Mouse (Mus musculus) midbrain, postnatal 0 days (tissue): ENCODE measurements around the gene Cabin1. TPM values are rescaled to one million over a fixed set of nuclear protein-coding genes. Genes with fewer than 3 reads are reported as not detected.

ENCODE experiments used
- ATAC-seq: fragments of 200-750 bp; cut with Nextera tagmentation; 2 replicates; pipeline ENCODE4 v1.8.0; 2017; ENCODE audit warnings: moderate number of reproducible peaks, mild to moderate bottlenecking, moderate TSS enrichment, moderate library complexity; ENCODE audit not compliant: low FRiP score
- DNase-seq: peaks from one replicate; pipeline ENCODE4 v3.0.0-alpha.2; 2015; ENCODE audit warnings: low spot score
- H3K27ac ChIP-seq: fragments of 300-500 bp; sonication (generic); 2 replicates; pipeline ENCODE4 v1.5.1; 2014; ENCODE audit warnings: low read depth, mild to moderate bottlenecking, low read length, mixed read lengths
- H3K27me3 ChIP-seq: fragments of 300-500 bp; sonication (generic); 2 replicates; pipeline ENCODE4 v1.6.1; 2014; ENCODE audit warnings: low read length, control low read depth, mixed read lengths; ENCODE audit not compliant: insufficient read depth
- H3K36me3 ChIP-seq: fragments of 300-500 bp; sonication (generic); 2 replicates; pipeline ENCODE4 v1.6.1; 2014; ENCODE audit warnings: low read length, control low read depth, mixed read lengths; ENCODE audit not compliant: insufficient read depth
- H3K4me1 ChIP-seq: fragments of 300-500 bp; sonication (generic); 2 replicates; pipeline ENCODE4 v1.6.1; 2014; ENCODE audit warnings: mild to moderate bottlenecking, control low read depth, antibody characterized with exemption, low read length, mixed read lengths; ENCODE audit not compliant: insufficient read depth
- H3K4me2 ChIP-seq: fragments of 300-500 bp; sonication (generic); 2 replicates; pipeline ENCODE4 v1.6.1; 2014; ENCODE audit warnings: low read depth, mild to moderate bottlenecking, low read length, mixed read lengths; ENCODE audit not compliant: poor library complexity, severe bottlenecking
- H3K4me3 ChIP-seq: fragments of 300-500 bp; sonication (generic); 2 replicates; pipeline ENCODE4 v1.5.1; 2014; ENCODE audit warnings: low read depth, mild to moderate bottlenecking, low read length, moderate library complexity
- H3K9ac ChIP-seq: fragments of 300-500 bp; sonication (generic); replicated peaks from 2 replicates; pipeline ENCODE4 v1.6.1; 2014; ENCODE audit warnings: mild to moderate bottlenecking, low read length, moderate library complexity, mixed read lengths; ENCODE audit not compliant: poor library complexity, severe bottlenecking
- H3K9me3 ChIP-seq: fragments of 300-500 bp; sonication (generic); 2 replicates; pipeline ENCODE4 v1.6.1; 2016; ENCODE audit warnings: low read length, control low read depth
- CTCF ChIP-seq: IDR thresholded peaks from 2 replicates; pipeline ENCODE4 v1.5.1; 2016; ENCODE audit warnings: antibody characterized with exemption, mild to moderate bottlenecking
- WGBS: fragments of 180-500 bp; shearing (Covaris S2); extraction: QIAGEN DNeasy Blood & Tissue Kit; methylation state at CpG from one replicate; pipeline ENCODE4 v1.1.7; 2014; 5-methylcytosine and 5-hydroxymethylcytosine counted together
- polyA plus RNA-seq: library from polyadenylated mRNA; unstranded; fragments of >200 nt; fragmentation: Nextera tagmentation; extraction: Ambion mirVana; gene quantifications from 2 replicates; pipeline ENCODE4 v1.2.1, GENCODE M21; 2015
- total RNA-seq: library from RNA; depleted of rRNA; stranded (reverse); fragments of >200 nt; gene quantifications from 2 replicates; pipeline ENCODE4 v1.2.3, GENCODE M21; 2014; rRNA removed

Gene Cabin1
- total and polyA plus RNA-seq, 2 experiments from 2014 or later, result 31.6 to 93.3 TPM

- no peaks in the 10 kb centered on the region for H3K36me3 ChIP-seq
- no peak overlapping the region for H3K4me3 ChIP-seq
- no peak overlapping the region for H3K9ac ChIP-seq
- no peaks in the 10 kb centered on the region for H3K9me3 ChIP-seq
- no peak for TF ChIP-seq CTCF
- no peak overlapping the region for H3K27ac ChIP-seq
- no peak for DNase-seq
- ATAC-seq, result no peak
- H3K4me2 ChIP-seq, result no peak overlapping the region
- H3K4me1 ChIP-seq, result no peaks in the 10 kb centered on the region
- 49% methylated on average over 11 of the region's 11 CpGs for WGBS
- no peaks in the 10 kb centered on the region for H3K27me3 ChIP-seq
Observed at GRCm38 (mm10) chr10:75605162-75605846, 158.8 kb downstream of the Cabin1 start.

GRCm38 (mm10) chr10:75600189-75600730, 163.9 kb downstream of the Cabin1 start:
- no peak overlapping the region for H3K9ac ChIP-seq
- no peaks in the 10 kb centered on the region for H3K36me3 ChIP-seq
- no peaks in the 10 kb centered on the region for H3K27me3 ChIP-seq
- H3K9me3 ChIP-seq, result no peaks in the 10 kb centered on the region
- 81% methylated on average over 7 of the region's 7 CpGs for WGBS
- no peak for TF ChIP-seq CTCF
- H3K4me3 ChIP-seq, result no peak overlapping the region
- DNase-seq (no peak), ATAC-seq (no peak)
- no peak overlapping the region for H3K4me2 ChIP-seq
- no peaks in the 10 kb centered on the region for H3K4me1 ChIP-seq
- no peak overlapping the region for H3K27ac ChIP-seq

Other genes starting within 250 kb of the Cabin1 start
- 17.2 and 20.4 TPM in 2 replicates for gene Snrpd3, start 246.8 kb downstream of the Cabin1 start, total RNA-seq
- gene Snrpd3, start 246.8 kb downstream of the Cabin1 start, polyA plus RNA-seq, result 137 and 143 TPM in 2 replicates
- gene Gucd1, start 246.4 kb downstream of the Cabin1 start, total RNA-seq, result 41.2 and 48.0 TPM in 2 replicates
- 12.6 and 14.4 TPM in 2 replicates for gene Gucd1, start 246.4 kb downstream of the Cabin1 start, polyA plus RNA-seq
- 41.4 and 44.2 TPM in 2 replicates for gene Lrrc75b, start 204.0 kb downstream of the Cabin1 start, total RNA-seq
- gene Lrrc75b, start 204.0 kb downstream of the Cabin1 start, polyA plus RNA-seq, result 37.5 and 39.5 TPM in 2 replicates
- gene Ggt1, start 202.7 kb downstream of the Cabin1 start, total RNA-seq, result 1.4 and 5.4 TPM in 2 replicates
- 1.0 and 2.0 TPM in 2 replicates for gene Ggt1, start 202.7 kb downstream of the Cabin1 start, polyA plus RNA-seq
- gene Ggt5, start 175.0 kb downstream of the Cabin1 start, total RNA-seq, result 5.8 and 9.1 TPM in 2 replicates
- 1.3 and 2.4 TPM in 2 replicates for gene Ggt5, start 175.0 kb downstream of the Cabin1 start, polyA plus RNA-seq
- gene Susd2, start 120.3 kb downstream of the Cabin1 start, total RNA-seq, result 7.8 and 10.7 TPM in 2 replicates
- gene Susd2, start 120.3 kb downstream of the Cabin1 start, polyA plus RNA-seq, result 4.8 and 6.4 TPM in 2 replicates
- 71.1 and 72.9 TPM in 2 replicates for gene Ddt, start 9.1 kb upstream of the Cabin1 start, total RNA-seq
- gene Ddt, start 9.1 kb upstream of the Cabin1 start, polyA plus RNA-seq, result 92.9 and 102 TPM in 2 replicates
- not detected in 2 replicates for gene Gm20441, start 16.6 kb upstream of the Cabin1 start, total RNA-seq
- gene Gm20441, start 16.6 kb upstream of the Cabin1 start, polyA plus RNA-seq, result not detected in 2 replicates
- gene Gstt3, start 17.1 kb upstream of the Cabin1 start, total RNA-seq, result 3.6 and 7.7 TPM in 2 replicates
- 2.5 and 2.8 TPM in 2 replicates for gene Gstt3, start 17.1 kb upstream of the Cabin1 start, polyA plus RNA-seq
- 22.6 and 37.1 TPM in 2 replicates for gene Gstt1, start 34.2 kb upstream of the Cabin1 start, total RNA-seq
- gene Gstt1, start 34.2 kb upstream of the Cabin1 start, polyA plus RNA-seq, result 21.4 and 26.2 TPM in 2 replicates
- gene Gstt4, start 58.2 kb upstream of the Cabin1 start, total RNA-seq, result not detected in 2 replicates
- gene Gstt4, start 58.2 kb upstream of the Cabin1 start, polyA plus RNA-seq, result not detected in 2 replicates
- gene Gstt2, start 73.1 kb upstream of the Cabin1 start, total RNA-seq, result 2.0 and 5.5 TPM in 2 replicates
- 7.7 and 10.7 TPM in 2 replicates for gene Gstt2, start 73.1 kb upstream of the Cabin1 start, polyA plus RNA-seq
- gene Mif, start 95.9 kb upstream of the Cabin1 start, total RNA-seq, result 736 and 976 TPM in 2 replicates
- 1,685 and 1,800 TPM in 2 replicates for gene Mif, start 95.9 kb upstream of the Cabin1 start, polyA plus RNA-seq
- gene Derl3, start 129.1 kb upstream of the Cabin1 start, total RNA-seq, result 0.80 and 1.4 TPM in 2 replicates
- 0.58 and 1.4 TPM in 2 replicates for gene Derl3, start 129.1 kb upstream of the Cabin1 start, polyA plus RNA-seq
- gene Smarcb1, start 157.3 kb upstream of the Cabin1 start, total RNA-seq, result 145 and 147 TPM in 2 replicates
- 205 and 219 TPM in 2 replicates for gene Smarcb1, start 157.3 kb upstream of the Cabin1 start, polyA plus RNA-seq
- gene Chchd10, start 168.8 kb upstream of the Cabin1 start, total RNA-seq, result 216 and 266 TPM in 2 replicates
- gene Chchd10, start 168.8 kb upstream of the Cabin1 start, polyA plus RNA-seq, result 221 and 260 TPM in 2 replicates
- gene Mmp11, start 172.2 kb upstream of the Cabin1 start, total RNA-seq, result 6.8 and 11.5 TPM in 2 replicates
- gene Mmp11, start 172.2 kb upstream of the Cabin1 start, polyA plus RNA-seq, result 6.6 and 8.1 TPM in 2 replicates
- 0.88 and 1.7 TPM in 2 replicates for gene Gm867, start 176.3 kb upstream of the Cabin1 start, total RNA-seq
- 1.6 TPM in 2 replicates for gene Gm867, start 176.3 kb upstream of the Cabin1 start, polyA plus RNA-seq
- gene Vpreb3, start 178.7 kb upstream of the Cabin1 start, total RNA-seq, result not detected in 2 replicates
- 0.59 and 0.72 TPM in 2 replicates for gene Vpreb3, start 178.7 kb upstream of the Cabin1 start, polyA plus RNA-seq
- gene Gm5134, start 190.2 kb upstream of the Cabin1 start, total RNA-seq, result not detected in 2 replicates
- not detected in 2 replicates for gene Gm5134, start 190.2 kb upstream of the Cabin1 start, polyA plus RNA-seq